Mouse (Mus musculus) G1E (cell line): ENCODE data around the gene Trim59. TPM values are rescaled to one million over a fixed set of nuclear protein-coding genes. Genes with fewer than 3 reads are reported as not detected.
A peak's percentile ranks its signal among the peaks of the same experiment; 100 is the strongest.

Source experiments
- ATAC-seq: 2 replicates; pipeline ENCODE4 v1.8.0; 2016; ENCODE audit warnings: mild to moderate bottlenecking; ENCODE audit not compliant: insufficient number of reproducible peaks, poor library complexity, low FRiP score, severe bottlenecking; ENCODE audit errors: extremely low read depth
- DNase-seq: peaks from one replicate; pipeline ENCODE4 v3.0.0; 2012; ENCODE audit warnings: low spot score
- H3K27me3 ChIP-seq: 2 replicates; pipeline ENCODE4 v1.6.1; 2012; ENCODE audit warnings: mild to moderate bottlenecking, low read length, inconsistent platforms; ENCODE audit not compliant: insufficient read depth
- H3K36me3 ChIP-seq: replicated peaks from 2 replicates; pipeline ENCODE3; 2012; ENCODE audit warnings: mild to moderate bottlenecking, inconsistent platforms
- H3K4me1 ChIP-seq: 2 replicates; pipeline ENCODE4 v1.6.1; 2012; ENCODE audit warnings: low read depth, low read length, inconsistent platforms, mixed read lengths; ENCODE audit not compliant: insufficient read depth
- H3K4me3 ChIP-seq: 2 replicates; pipeline ENCODE4 v1.5.1; 2012; ENCODE audit warnings: low read depth, mild to moderate bottlenecking, inconsistent platforms, low read length, moderate library complexity, mixed read lengths
- H3K9me3 ChIP-seq: replicated peaks from 2 replicates; pipeline ENCODE4 v1.6.1; 2012; ENCODE audit warnings: inconsistent platforms
- CTCF ChIP-seq: IDR thresholded peaks from 2 replicates; pipeline ENCODE4 v1.5.1; 2012; ENCODE audit warnings: low read depth, low read length, inconsistent platforms, mixed read lengths
- GATA1 ChIP-seq: IDR thresholded peaks from 2 replicates; pipeline ENCODE4 v1.6.1; 2012; ENCODE audit warnings: borderline replicate concordance, low read length, inconsistent platforms, mixed read lengths
- GATA2 ChIP-seq: IDR thresholded peaks from 2 replicates; pipeline ENCODE4 v1.6.1; 2012; ENCODE audit warnings: low read depth, low read length, inconsistent platforms, borderline replicate concordance
- POLR2AphosphoS5 ChIP-seq: IDR thresholded peaks from 2 replicates; pipeline ENCODE4 v1.6.1; 2012; ENCODE audit warnings: low read depth, low read length, inconsistent platforms; ENCODE audit not compliant: insufficient replicate concordance
- TAL1 ChIP-seq: conservative IDR thresholded peaks from 2 replicates; pipeline ENCODE4 v1.6.1; 2012; ENCODE audit warnings: low read depth, low read length, inconsistent platforms, mixed read lengths
- polyA plus RNA-seq: library from polyadenylated mRNA; stranded (reverse); fragments of >175 nt; gene quantifications from 2 replicates; pipeline ENCODE4 v1.2.3, GENCODE M21; 2012
- total RNA-seq, 2 experiments: library from RNA; stranded (forward) in 1 of 2; stranded (reverse) in 1 of 2; fragments of 200-1000 nt in 1 of 2; fragments of >200 nt in 1 of 2; fragmentation: Nextera tagmentation in 1 of 2; gene quantifications; 2 replicates each; pipeline ENCODE4 v1.2.3; 2014 to 2017

The Trim59 gene
- total and polyA plus RNA-seq, 3 experiments = 9.6 to 126 (median 32.8) TPM

DNA sequence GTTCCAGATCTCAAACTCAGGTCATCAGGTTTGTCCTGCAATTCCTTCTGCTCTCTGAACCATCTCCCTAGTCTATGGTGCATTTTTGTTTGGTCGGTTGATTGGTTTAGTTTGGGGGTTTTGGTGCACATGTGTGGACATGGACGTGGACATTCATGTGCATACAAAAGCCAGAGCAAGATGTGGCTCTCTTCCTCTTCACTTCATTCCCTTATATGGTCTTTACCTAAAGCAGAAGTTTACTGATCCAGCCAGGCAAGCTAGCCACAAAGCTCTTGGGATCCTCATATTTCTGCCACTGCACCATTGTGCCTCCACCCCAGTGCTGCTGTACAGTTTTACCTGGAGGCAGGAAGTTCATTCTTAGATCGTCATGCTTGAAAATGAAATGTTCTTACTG, 27.4 kb downstream of the Trim59 start:
- Histone ChIP-seq H3K36me3 (peaks cover 85% of the 10 kb centered on the region), H3K27me3 (no peaks in the 10 kb centered on the region), H3K4me1 (peaks cover 7% of the 10 kb centered on the region), H3K4me3 (no peak overlapping the region), H3K9me3 (no peaks in the 10 kb centered on the region)
- DNase-seq (no peak), ATAC-seq (no peak)
- TF ChIP-seq TAL1 (no peak), CTCF (no peak), POLR2AphosphoS5 (no peak), GATA2 (no peak), GATA1 (no peak)

DNA sequence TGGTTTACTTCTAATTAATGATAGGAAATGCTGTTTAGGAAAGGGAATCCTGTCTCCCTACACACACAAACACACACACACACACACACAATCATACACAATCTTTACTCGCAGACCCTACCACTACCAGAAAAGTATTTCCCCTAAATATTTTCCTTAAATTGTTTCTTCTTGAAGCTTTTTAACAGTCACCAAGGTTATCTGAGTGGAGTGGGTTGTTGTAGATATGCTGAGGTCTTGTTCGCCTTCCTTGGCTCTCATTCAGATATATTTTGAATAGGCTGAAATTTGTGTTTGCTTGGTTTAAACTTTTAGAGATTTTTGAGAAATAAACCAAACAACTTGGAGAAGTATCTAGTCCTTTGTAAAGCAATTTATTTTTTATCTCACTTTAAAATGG, 35.7 kb downstream of the Trim59 start:
- peaks cover 40% of the 10 kb centered on the region for H3K36me3 ChIP-seq
- no peaks in the 10 kb centered on the region for H3K9me3 ChIP-seq
- peaks cover 10% of the 10 kb centered on the region for H3K4me1 ChIP-seq
- TF ChIP-seq GATA1 (no peak), CTCF (no peak), TAL1 (no peak), POLR2AphosphoS5 (no peak), GATA2 (no peak)
- no peaks in the 10 kb centered on the region for H3K27me3 ChIP-seq
- H3K4me3 ChIP-seq = no peak overlapping the region; the same call in 1 of the 2 replicates
- ATAC-seq (no peak), DNase-seq (no peak)

- peak overlapping the region; percentile 98 for H3K4me3 ChIP-seq
- TF ChIP-seq GATA1 = no peak
- TF ChIP-seq GATA2 = no peak
- TF ChIP-seq CTCF = no peak
- TF ChIP-seq POLR2AphosphoS5 = no peak
- TF ChIP-seq TAL1 = no peak
- 0 out of 2 replicates have a peak, but pooled peaks cover 2% of the 10 kb centered on the region for H3K9me3 ChIP-seq
- peaks cover 5% of the 10 kb centered on the region for H3K4me1 ChIP-seq
- peaks cover 25% of the 10 kb centered on the region for H3K36me3 ChIP-seq
- H3K27me3 ChIP-seq = no peaks in the 10 kb centered on the region
- DNase-seq = no peak
- ATAC-seq = no peak
Measured at GRCm38 (mm10) chr3:69006246-69006760, 38.3 kb downstream of the Trim59 start.

DNA sequence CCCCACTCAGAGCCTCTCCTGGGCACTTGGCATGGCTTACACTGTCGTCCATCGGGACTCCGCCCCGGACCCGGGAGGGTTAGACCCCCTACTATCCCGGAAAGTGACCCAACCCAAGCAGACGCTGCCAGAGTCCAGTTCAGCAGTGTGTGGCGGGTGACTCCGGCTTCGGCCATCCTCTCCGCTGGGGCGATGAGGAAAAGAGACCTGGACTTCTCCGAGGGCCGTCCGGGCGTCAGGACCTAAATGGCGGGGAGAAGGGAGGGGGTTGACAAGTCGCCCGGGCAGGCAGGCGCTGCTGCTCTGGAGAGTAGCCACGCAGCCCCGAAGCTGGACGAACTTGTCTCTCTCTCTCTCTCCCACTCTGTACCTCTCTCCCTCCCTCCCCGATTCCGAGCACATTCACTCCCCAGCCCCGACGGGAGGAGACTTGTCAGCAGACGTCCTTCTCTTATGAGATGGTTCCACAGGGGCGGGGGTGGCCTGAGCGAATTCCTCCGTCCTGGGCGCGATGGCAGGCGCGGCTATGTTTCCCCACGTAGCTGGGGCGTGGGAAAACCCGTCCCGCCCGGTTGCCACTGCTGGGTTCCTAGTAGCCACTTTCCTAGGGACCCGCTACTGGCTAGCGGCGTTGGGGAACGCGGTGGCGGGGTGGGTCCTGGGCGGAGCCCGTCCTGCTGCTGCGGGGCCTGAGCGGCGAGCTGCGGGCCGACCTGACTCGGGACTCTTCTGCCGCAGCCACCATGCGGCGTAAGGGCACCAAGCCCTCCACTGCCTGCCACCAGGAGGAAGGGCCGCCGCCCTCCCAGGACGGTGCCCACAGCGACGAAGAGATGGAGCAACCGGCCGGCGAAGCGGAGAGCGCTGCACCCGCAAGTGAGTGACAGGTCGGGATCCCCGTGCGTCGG, 39.0 kb downstream of the Trim59 start:
- 0 out of 2 replicates have a peak, but pooled peaks cover 2% of the 10 kb centered on the region for H3K9me3 ChIP-seq
- TF ChIP-seq GATA2 = no peak
- TF ChIP-seq POLR2AphosphoS5 = 0 out of 2 replicates have a peak, but pooled peaks have one; percentile 31
- TF ChIP-seq CTCF = no peak
- no peak for TF ChIP-seq GATA1
- ATAC-seq = no peak
- DNase-seq = peak; percentile 22
- H3K27me3 ChIP-seq = no peaks in the 10 kb centered on the region
- H3K36me3 ChIP-seq = peaks cover 25% of the 10 kb centered on the region
- peaks cover 5% of the 10 kb centered on the region for H3K4me1 ChIP-seq
- H3K4me3 ChIP-seq = peak overlapping the region; percentile 98

GRCm38 (mm10) chr3:69004437-69005337, 39.9 kb downstream of the Trim59 start, which contains the start of the genes Ift80 and Smc4:
Gene Ift80, minus strand, starts transcription at chr3:69004570.
Gene Smc4, plus strand, starts transcription at chr3:69004738.
- Histone ChIP-seq H3K4me1 (peaks cover 4% of the 10 kb centered on the region), H3K9me3 (0 out of 2 replicates have a peak, but pooled peaks cover 2% of the 10 kb centered on the region), H3K4me3 (peak within 1 kb of the TSS; percentile 98), H3K36me3 (peaks cover 24% of the 10 kb centered on the region), H3K27me3 (no peaks in the 10 kb centered on the region)
- ATAC-seq = peak; percentile 90
- TF ChIP-seq POLR2AphosphoS5 (no peak), GATA2 (no peak), GATA1 (no peak), CTCF (no peak), TAL1 (no peak)
- DNase-seq = peak; percentile 74

- no peaks in the 10 kb centered on the region; the same call in none of the 2 replicates for H3K4me1 ChIP-seq
- H3K27me3 ChIP-seq = no peaks in the 10 kb centered on the region
- peak overlapping the region; percentile 98 for H3K4me3 ChIP-seq
- H3K36me3 ChIP-seq = peaks cover 20% of the 10 kb centered on the region
- TF ChIP-seq GATA1 = no peak
- TF ChIP-seq POLR2AphosphoS5 = no peak
- no peak for TF ChIP-seq CTCF
- no peak for TF ChIP-seq TAL1
- TF ChIP-seq GATA2 = no peak
- H3K9me3 ChIP-seq = 0 out of 2 replicates have a peak, but pooled peaks cover 2% of the 10 kb centered on the region
- DNase-seq (peak; percentile 1), ATAC-seq (no peak)
Measured at GRCm38 (mm10) chr3:69004055-69004436, 40.5 kb downstream of the Trim59 start.
